Mouse (Mus musculus): ENCODE results near the gene Rasa2. TPM values are rescaled to one million over a fixed set of nuclear protein-coding genes. Genes with fewer than 3 reads are reported as not detected.
"Not testable (repeated sequence)": the region's sequence is repeated elsewhere in the genome, so short reads cannot be mapped to it uniquely, and the experiment has no call there.

Gene Rasa2
- polyA plus RNA-seq, 1 experiment from 2014 or later, result 20.5 TPM

DNA sequence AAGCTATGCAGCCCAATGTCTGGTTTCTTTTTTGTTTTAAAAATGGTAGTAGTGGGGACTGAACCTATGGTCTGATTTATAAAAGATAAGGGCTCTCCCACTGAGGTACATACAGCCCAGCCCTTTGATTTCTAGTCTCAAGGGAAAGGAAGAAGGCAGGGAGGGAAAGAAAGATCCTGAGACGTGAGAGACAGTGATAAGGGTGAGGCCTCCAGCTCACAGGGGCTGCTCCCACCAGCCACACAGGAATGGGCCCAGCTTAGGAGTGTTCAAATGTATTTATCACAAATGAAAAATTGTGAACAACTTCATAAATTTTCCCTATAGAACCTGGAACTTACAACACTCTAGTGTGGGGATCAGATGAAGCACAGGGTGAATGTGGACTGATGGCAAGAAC is 72.8 kb downstream of the Rasa2 start:
- no peak overlapping the region for H3K4me2 ChIP-seq (ENCODE audit: low read length)

DNA sequence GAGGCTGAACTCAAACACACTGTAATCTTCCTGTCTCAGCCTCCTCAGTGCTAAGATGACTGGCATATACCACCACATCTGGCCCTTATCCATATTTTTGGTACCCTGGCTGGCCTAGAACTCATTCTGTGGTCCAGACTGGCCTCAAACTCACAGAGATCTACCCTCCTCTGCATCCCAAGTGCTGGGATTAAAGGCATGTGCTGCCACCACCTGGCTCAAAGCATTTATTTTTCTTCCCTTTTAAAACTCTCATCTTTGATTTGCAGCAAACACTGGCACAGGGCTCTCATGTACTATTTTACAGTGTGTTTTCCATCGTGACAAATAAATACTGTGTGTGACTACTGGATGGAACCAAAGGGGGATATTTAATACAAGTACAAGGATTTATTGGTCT is 77.3 kb downstream of the Rasa2 start:
- ATAC-seq (replicated peaks; ENCODE audit: low FRiP score, low TSS enrichment, low read depth) (no peak), DNase-seq (ENCODE audit: low spot score) (no peak)
- Histone ChIP-seq H3K36me3 (ENCODE audit: control insufficient read depth, insufficient read depth, low read length) (peaks cover 32% of the 10 kb centered on the region), H3K27me3 (replicated peaks; ENCODE audit: control insufficient read depth, insufficient read depth, low read length) (no peaks in the 10 kb centered on the region), H3K4me2 (ENCODE audit: low read length) (no peak overlapping the region), H3K9me3 (ENCODE audit: control insufficient read depth, low read length) (no peaks in the 10 kb centered on the region), H3K4me1 (replicated peaks; ENCODE audit: control insufficient read depth, insufficient read depth, low read length) (no peaks in the 10 kb centered on the region), H3K9ac (ENCODE audit: low read length) (no peak overlapping the region), H3K27ac (ENCODE audit: low read depth) (no peak overlapping the region), H3K4me3 (ENCODE audit: low read depth, low read length) (no peak overlapping the region)
- 91% methylated on average over 1 of the region's 1 CpGs for WGBS

More for the DNA sequence above, 72.8 kb downstream of the Rasa2 start:
- H3K36me3 ChIP-seq (ENCODE audit: control insufficient read depth, insufficient read depth, low read length), result peaks cover 29% of the 10 kb centered on the region
- no peak overlapping the region for H3K9ac ChIP-seq (ENCODE audit: low read length)
- H3K9me3 ChIP-seq (ENCODE audit: control insufficient read depth, low read length), result no peaks in the 10 kb centered on the region
- no peak for ATAC-seq (replicated peaks; ENCODE audit: low FRiP score, low TSS enrichment, low read depth)
- 64% methylated on average over 1 of the region's 1 CpGs for WGBS
- H3K4me3 ChIP-seq (ENCODE audit: low read depth, low read length), result no peak overlapping the region
- no peaks in the 10 kb centered on the region for H3K4me1 ChIP-seq (replicated peaks; ENCODE audit: control insufficient read depth, insufficient read depth, low read length)
- no peak for DNase-seq (ENCODE audit: low spot score)
- no peak overlapping the region for H3K27ac ChIP-seq (ENCODE audit: low read depth)
- H3K27me3 ChIP-seq (replicated peaks; ENCODE audit: control insufficient read depth, insufficient read depth, low read length), result no peaks in the 10 kb centered on the region

DNA sequence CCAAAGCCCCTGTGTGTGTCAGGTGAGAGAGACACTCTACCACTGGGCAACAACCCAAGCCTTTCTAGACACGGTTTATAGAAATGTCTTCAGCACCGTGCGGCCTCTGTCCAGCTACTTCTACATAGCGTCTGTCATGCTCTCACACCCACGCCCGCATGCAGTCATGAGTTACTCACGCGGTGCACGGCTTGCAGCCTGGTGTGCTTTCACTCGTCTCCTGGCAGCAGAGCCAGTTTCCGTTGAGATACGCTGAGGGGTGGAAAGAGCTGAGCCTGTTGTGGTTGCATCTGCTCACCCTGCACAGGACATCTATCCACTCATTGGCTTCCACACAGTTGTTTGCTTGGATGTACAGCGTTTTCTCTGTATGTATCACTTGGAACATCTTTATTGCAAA is 86.0 kb downstream of the Rasa2 start:
- peaks cover 53% of the 10 kb centered on the region for H3K36me3 ChIP-seq (ENCODE audit: control insufficient read depth, insufficient read depth, low read length)
- H3K4me1 ChIP-seq (replicated peaks; ENCODE audit: control insufficient read depth, insufficient read depth, low read length), result no peaks in the 10 kb centered on the region
- no peak overlapping the region for H3K4me3 ChIP-seq (ENCODE audit: low read depth, low read length)
- no peaks in the 10 kb centered on the region for H3K27me3 ChIP-seq (replicated peaks; ENCODE audit: control insufficient read depth, insufficient read depth, low read length)
- H3K9me3 ChIP-seq (ENCODE audit: control insufficient read depth, low read length), result no peaks in the 10 kb centered on the region
- ATAC-seq (replicated peaks; ENCODE audit: low FRiP score, low TSS enrichment, low read depth), result no peak
- H3K4me2 ChIP-seq (ENCODE audit: low read length), result no peak overlapping the region
- peak; percentile 41 for DNase-seq (ENCODE audit: low spot score)
- no peak overlapping the region for H3K27ac ChIP-seq (ENCODE audit: low read depth)
- H3K9ac ChIP-seq (ENCODE audit: low read length), result no peak overlapping the region
- WGBS, result 91% methylated on average over 13 of the region's 13 CpGs

DNA sequence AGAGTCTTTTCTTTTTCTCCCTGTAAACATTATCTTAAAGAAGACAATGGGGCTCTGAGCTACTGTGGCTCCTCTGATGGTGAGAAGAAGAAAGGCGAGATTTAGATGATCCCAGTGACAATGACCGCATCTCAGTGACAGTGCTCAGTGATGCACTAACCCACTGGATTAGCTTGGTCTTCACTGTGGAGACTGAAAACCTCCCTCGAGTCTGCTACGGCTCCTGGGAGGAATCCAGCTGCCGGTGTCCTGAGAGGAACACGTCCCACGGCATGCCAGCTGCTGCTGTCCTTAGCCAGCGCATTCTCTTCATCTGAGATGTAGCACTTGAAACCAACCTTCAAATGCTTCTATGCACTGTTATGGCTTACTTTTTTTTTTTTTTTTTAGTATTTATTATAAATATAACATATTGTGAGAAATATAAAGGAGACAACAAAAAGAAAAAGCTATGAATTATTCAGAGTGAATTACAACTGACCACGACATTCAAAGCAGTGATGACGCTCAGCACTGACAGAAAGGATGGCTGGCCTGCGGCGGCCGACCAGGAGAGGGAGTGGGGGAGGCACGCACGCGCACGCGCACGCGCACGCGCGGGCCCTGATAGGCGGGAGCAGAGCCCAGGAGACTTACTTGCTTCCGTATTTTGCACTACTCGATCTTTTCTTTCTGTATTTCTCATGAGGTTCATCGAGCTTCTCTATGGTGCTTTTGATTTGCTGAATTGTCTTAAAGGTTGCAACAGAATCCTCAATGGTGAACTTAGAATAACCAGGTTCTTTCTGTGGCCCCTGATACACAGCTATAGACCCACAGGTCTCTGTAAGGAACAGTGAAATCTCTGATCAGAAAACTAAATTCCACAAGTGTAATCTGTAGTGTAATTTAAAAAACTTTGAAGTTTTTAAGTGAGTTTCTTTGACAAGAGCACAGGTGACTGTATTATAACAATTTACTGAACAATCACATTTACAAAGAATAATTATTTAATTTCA is 87.5 kb downstream of the Rasa2 start:
- peaks cover 53% of the 10 kb centered on the region for H3K36me3 ChIP-seq (ENCODE audit: control insufficient read depth, insufficient read depth, low read length)
- no peak overlapping the region for H3K9ac ChIP-seq (ENCODE audit: low read length)
- H3K4me2 ChIP-seq (ENCODE audit: low read length), result peak overlapping the region; percentile 20; the same call in 1 of the 2 replicates
- no peak overlapping the region for H3K27ac ChIP-seq (ENCODE audit: low read depth)
- ATAC-seq (replicated peaks; ENCODE audit: low FRiP score, low TSS enrichment, low read depth) (peak; percentile 83), DNase-seq (ENCODE audit: low spot score) (peak; percentile 72)
- H3K4me3 ChIP-seq (ENCODE audit: low read depth, low read length), result 0 out of 2 replicates have a peak overlapping the region, but pooled peaks have one; percentile 15
- H3K27me3 ChIP-seq (replicated peaks; ENCODE audit: control insufficient read depth, insufficient read depth, low read length), result no peaks in the 10 kb centered on the region
- no peaks in the 10 kb centered on the region for H3K9me3 ChIP-seq (ENCODE audit: control insufficient read depth, low read length)
- WGBS, result 31% methylated on average over 27 of the region's 27 CpGs
- no peaks in the 10 kb centered on the region for H3K4me1 ChIP-seq (replicated peaks; ENCODE audit: control insufficient read depth, insufficient read depth, low read length)

DNA sequence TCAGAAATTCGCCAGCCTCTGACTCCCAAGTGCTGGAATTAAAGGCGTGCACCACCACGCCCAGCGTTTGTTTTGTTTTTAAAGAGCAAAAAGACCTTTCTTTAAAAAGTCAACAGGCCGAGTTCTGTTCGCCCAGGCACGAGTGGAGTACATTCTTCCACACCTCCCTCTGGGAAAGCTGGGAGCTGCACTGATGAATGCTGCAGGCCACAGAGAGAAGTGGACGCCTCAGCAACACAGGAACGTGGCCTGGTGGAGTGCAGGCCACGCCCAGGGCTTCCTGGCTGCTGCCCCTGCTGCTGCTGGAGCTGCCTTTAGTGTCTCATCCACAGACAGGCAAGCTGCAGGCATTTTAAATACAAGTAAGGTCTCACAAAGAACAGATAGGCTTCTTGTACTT is 92.5 kb downstream of the Rasa2 start:
- Histone ChIP-seq H3K4me3 (ENCODE audit: low read depth, low read length) (no peak overlapping the region), H3K9ac (ENCODE audit: low read length) (no peak overlapping the region), H3K27ac (ENCODE audit: low read depth) (no peak overlapping the region), H3K4me1 (replicated peaks; ENCODE audit: control insufficient read depth, insufficient read depth, low read length) (0 out of 2 replicates have a peak, but pooled peaks cover 9% of the 10 kb centered on the region), H3K36me3 (ENCODE audit: control insufficient read depth, insufficient read depth, low read length) (peaks cover 24% of the 10 kb centered on the region), H3K4me2 (ENCODE audit: low read length) (no peak overlapping the region), H3K9me3 (ENCODE audit: control insufficient read depth, low read length) (no peaks in the 10 kb centered on the region), H3K27me3 (replicated peaks; ENCODE audit: control insufficient read depth, insufficient read depth, low read length) (no peaks in the 10 kb centered on the region)
- peak; percentile 48 for DNase-seq (ENCODE audit: low spot score)
- 55% methylated on average over 10 of the region's 10 CpGs for WGBS
- ATAC-seq (replicated peaks; ENCODE audit: low FRiP score, low TSS enrichment, low read depth), result no peak

DNA sequence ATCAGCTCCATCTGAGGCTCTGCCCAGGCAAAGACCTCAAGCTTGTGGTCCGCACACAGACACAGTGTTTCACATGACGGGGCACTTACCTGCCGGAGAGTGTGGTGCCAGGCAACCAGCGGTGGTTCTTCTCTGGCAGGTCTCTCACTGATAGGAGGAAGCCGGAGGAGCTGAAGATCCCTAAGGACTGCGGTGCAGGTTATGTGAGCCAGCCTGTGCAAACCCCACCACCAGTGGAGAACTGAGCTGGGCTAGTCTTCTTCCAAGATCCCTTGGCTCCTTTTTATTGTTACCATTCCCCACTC is 93.8 kb downstream of the Rasa2 start:
- H3K4me1 ChIP-seq (replicated peaks; ENCODE audit: control insufficient read depth, insufficient read depth, low read length), result 0 out of 2 replicates have a peak, but pooled peaks cover 9% of the 10 kb centered on the region
- H3K9me3 ChIP-seq (ENCODE audit: control insufficient read depth, low read length), result no peaks in the 10 kb centered on the region
- no peak overlapping the region for H3K27ac ChIP-seq (ENCODE audit: low read depth)
- H3K9ac ChIP-seq (ENCODE audit: low read length), result no peak overlapping the region
- ATAC-seq (replicated peaks; ENCODE audit: low FRiP score, low TSS enrichment, low read depth) (no peak), DNase-seq (ENCODE audit: low spot score) (no peak)
- peak overlapping the region; percentile 72; the same call in 1 of the 2 replicates for H3K4me2 ChIP-seq (ENCODE audit: low read length)
- 91% methylated on average over 6 of the region's 6 CpGs for WGBS
- no peak overlapping the region for H3K4me3 ChIP-seq (ENCODE audit: low read depth, low read length)
- H3K36me3 ChIP-seq (ENCODE audit: control insufficient read depth, insufficient read depth, low read length), result peaks cover 17% of the 10 kb centered on the region
- H3K27me3 ChIP-seq (replicated peaks; ENCODE audit: control insufficient read depth, insufficient read depth, low read length), result no peaks in the 10 kb centered on the region

DNA sequence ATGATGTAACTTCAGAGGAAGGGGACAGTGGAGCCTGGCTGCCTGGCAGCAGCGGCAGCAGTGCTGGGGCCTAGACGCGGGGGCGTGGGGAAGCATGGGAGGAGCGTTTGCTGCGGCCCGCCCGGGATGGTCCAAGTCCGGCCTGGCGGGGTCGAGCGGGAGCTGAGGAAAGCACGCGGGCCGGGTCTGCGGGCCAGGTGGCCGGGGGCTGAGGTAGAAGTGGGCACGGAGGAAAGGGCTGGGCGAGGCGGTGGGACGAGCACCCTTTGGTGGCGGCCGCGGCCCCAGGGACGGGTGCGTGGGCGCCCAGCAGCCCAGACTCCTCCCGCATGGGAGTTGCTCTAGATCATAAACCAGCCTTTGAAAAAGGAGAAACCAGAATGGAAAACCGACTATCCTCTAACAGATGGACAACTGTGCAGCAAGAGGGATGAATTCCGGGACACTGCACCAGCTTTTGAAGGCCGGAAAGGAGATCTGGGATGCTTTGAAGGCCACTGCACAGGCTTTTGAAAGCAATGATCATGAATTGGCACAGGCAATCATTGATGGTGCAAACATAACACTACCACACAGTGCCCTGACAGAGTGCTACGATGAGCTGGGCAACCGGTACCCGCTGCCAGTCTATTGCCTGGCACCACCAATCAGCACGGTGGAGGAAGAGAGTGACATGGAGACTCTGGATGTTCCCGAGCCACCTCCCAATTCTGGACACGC is 94.4 kb downstream of the Rasa2 start:
- peak overlapping the region; percentile 43 for H3K4me3 ChIP-seq (ENCODE audit: low read depth, low read length)
- 26% methylated on average over 37 of the region's 37 CpGs for WGBS
- no peaks in the 10 kb centered on the region for H3K9me3 ChIP-seq (ENCODE audit: control insufficient read depth, low read length)
- peak overlapping the region; percentile 77; the same call in 1 of the 2 replicates for H3K27ac ChIP-seq (ENCODE audit: low read depth)
- peak; percentile 84 for DNase-seq (ENCODE audit: low spot score)
- ATAC-seq (replicated peaks; ENCODE audit: low FRiP score, low TSS enrichment, low read depth), result peak; percentile 76
- peaks cover 12% of the 10 kb centered on the region for H3K36me3 ChIP-seq (ENCODE audit: control insufficient read depth, insufficient read depth, low read length)
- peak overlapping the region; percentile 69 for H3K9ac ChIP-seq (ENCODE audit: low read length)
- H3K4me1 ChIP-seq (replicated peaks; ENCODE audit: control insufficient read depth, insufficient read depth, low read length), result 0 out of 2 replicates have a peak, but pooled peaks cover 9% of the 10 kb centered on the region
- H3K27me3 ChIP-seq (replicated peaks; ENCODE audit: control insufficient read depth, insufficient read depth, low read length), result no peaks in the 10 kb centered on the region
- H3K4me2 ChIP-seq (ENCODE audit: low read length), result peak overlapping the region; percentile 72

DNA sequence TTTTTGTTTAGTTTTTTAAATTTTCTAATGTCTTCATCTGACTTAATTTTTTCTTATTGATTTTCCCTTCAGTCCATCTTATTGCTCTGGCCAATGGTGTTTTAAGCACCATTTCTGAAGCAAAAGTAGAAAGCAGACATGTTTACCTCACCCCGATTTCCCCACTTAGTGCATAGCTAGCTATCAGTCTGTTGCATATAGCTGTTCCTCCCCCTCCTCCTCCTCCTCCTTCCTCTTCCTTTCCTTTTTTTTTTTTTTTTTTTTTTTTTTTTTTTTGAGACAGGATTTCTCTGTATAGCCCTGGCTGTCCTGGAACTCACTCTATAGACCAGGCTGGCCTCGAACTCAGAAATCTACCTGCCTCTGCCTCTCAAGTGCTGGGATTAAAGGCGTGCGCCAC is 95.3 kb downstream of the Rasa2 start:
- H3K4me1 ChIP-seq (replicated peaks; ENCODE audit: control insufficient read depth, insufficient read depth, low read length); H3K4me2 ChIP-seq (ENCODE audit: low read length); H3K9me3 ChIP-seq (ENCODE audit: control insufficient read depth, low read length); H3K9ac ChIP-seq (ENCODE audit: low read length); H3K4me3 ChIP-seq (ENCODE audit: low read depth, low read length); H3K27me3 ChIP-seq (replicated peaks; ENCODE audit: control insufficient read depth, insufficient read depth, low read length); ATAC-seq (replicated peaks; ENCODE audit: low FRiP score, low TSS enrichment, low read depth); H3K36me3 ChIP-seq (ENCODE audit: control insufficient read depth, insufficient read depth, low read length); H3K27ac ChIP-seq (ENCODE audit: low read depth); DNase-seq (ENCODE audit: low spot score): not testable (repeated sequence)
- 83% methylated on average over 4 of the region's 4 CpGs for WGBS

All from intestine, embryonic 14.5 days (tissue).